Mouse (Mus musculus) thymus, postnatal 36 days (tissue): ENCODE measurements around the gene Rsph1.

Source experiments
- DNase-seq, 2 experiments: peaks; one replicate each; pipeline ENCODE4 v3.0.0; 2022; ENCODE audit warnings: mixed read lengths in 2 of 2

The Rsph1 gene

DNA sequence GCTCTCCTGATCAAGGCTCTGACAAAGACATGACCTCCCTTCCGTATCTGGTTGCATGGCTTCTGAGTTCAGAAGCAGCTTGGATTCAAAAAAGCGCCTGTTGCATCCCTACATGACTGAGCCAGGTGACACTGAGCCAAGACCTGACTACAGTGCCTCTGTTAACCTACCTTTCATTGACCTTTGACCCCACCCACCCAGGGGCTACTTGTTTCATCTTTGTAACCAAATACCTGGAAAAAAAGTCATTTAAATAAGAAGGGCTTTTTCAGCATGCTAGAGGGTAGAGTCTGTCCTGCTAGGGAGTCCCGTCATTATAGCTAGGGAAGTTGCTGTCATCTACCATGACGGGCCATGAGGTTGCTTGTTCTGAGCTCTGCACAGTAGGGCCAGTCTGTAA, 26.2 kb upstream of the Rsph1 start:
- no peak for DNase-seq

DNA sequence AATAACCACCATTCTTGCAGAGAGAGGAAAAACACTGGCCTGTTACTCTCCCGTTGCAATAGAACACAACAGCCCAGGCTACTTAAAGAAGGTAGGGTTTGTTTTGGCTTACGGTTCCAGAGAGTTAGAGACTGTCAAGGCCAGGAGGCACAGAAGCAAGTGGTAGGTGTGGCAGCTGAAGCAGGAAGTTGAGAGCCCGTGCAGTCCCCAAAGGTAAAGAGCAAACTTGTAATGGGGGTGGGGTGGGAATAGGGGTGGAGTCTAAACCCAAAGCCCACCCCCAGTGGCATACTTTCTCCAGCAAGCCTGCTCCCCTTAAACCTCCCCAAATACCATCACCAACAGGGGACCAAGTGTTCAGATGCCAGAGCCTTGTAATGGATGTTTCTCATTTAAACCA, 23.6 kb upstream of the Rsph1 start:
- DNase-seq, result peak in 1 of 2 experiments; percentile 34

DNA sequence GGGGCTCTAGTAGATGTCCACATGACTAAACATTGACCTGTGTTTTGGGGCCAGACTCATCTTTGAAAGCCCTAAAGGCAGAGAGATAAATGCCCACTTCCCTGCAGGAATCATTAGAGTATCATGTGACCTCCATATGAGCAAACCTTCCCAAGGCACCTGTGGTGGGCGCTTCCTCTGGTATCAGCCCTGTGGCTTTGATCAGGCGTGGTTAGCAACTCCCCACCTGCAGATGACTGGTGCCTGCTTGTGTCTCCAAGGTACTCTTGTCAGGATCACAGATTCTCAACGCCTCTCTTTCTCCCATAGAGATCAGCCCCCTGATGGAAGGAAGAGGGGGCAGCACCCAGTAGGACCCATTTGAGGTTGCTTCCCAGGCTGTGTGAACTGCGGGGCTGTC, 22.8 kb upstream of the Rsph1 start:
- peak; percentile 57 to 69 for DNase-seq

DNA sequence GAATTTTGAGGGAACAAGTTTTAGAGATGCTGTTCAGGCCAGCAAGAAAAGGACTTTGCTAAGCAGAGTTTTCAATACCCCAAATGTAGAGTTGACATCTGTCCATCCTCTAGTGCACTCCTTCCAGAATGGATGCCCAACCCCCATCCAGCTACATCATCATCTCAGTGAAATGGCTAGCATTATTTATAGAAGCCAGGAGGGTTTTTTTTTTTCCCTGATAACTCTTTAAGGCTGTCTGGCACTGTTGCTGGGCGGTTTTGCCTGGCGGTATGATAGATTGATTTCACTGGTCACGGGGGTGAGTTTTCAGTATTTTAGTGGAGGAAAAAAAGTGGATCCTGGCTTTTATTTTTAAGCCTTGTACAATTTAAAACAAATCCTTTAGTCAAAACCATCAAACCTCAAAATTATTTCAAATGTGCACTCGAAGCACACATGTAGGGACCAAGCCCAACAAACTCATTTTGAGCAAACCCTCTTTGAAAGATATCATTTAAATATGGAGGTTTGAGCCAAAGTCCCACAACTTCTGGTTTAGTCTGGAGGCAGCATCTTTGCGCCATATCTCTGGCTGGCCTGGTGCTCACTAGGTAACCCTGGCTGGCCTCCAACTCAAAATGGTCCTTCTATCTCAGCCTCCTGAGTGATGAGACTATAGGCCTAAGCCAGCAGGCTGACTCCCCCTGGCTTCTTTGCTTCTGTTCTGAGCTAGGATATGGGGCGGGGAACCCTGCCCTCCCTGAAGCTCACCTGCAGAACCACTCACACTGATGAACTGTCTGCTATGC, 21.4 kb upstream of the Rsph1 start:
- DNase-seq, result no peak

DNA sequence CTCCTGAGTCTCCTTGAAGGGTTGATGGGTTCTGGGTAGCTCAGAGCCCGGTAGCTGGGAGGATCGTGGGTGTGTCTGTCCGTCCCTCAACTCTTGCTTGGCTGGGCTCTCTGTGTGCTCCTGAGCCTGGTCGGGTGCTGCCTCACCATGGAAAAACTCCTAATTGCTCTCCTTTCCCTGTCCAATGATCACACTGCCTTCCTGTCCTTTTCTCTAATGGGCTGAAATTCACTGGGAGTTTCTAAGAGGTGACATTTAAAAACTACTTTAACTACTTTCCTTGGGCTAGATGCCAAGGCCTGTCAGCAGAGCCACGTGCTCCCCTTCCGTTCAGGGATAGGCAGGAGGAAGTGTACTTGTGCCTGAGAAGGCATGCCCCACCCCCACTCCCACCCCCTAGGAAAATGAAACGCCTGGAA, 20.3 kb upstream of the Rsph1 start:
- DNase-seq, result peak in 1 of 2 experiments; percentile 40

DNA sequence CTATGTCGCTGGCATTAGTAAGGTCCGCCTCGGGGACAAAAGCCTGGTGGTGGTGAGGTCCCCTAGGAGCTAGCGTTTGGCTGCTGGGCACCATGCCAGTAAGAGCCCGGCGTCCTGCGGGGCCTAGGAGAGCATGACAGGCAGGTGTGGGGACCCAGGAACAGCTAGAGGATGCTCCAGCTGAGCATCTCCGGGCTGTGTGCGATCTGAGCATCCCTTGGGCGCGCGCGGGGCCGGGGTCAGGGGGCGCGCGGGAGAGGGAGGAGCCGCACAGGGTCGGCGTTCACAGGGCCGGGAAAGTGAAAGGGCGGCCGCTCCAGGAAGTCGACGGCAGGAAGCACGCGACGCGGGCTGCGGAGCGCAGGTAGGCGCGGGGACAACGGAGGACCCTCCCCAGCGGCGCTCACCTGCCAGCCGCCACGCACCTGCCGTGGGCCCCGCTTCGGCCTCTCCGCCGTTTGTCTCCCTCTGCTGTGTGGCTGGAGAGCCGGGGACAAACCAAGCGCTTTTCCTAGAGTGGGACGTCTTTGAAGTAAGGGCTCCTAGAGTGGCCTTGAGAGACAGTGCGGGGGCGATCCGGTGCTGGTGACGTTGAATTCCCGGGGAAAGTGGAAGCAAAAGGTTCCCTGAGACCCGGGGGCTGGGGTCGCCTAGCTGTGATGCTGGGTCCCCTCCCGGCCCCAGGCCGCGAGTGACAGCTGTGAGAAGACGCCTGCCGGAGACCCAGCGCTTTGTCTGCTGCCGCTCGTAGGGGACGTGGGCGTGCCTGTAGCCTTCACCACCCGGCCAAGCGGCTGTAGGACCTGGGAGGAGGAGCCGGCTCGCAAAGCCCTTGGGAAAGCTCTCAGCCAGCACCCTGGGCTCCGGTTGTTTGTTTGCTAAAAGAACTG, 19.0 kb upstream of the Rsph1 start:
- peak; percentile 88 to 89 for DNase-seq

DNA sequence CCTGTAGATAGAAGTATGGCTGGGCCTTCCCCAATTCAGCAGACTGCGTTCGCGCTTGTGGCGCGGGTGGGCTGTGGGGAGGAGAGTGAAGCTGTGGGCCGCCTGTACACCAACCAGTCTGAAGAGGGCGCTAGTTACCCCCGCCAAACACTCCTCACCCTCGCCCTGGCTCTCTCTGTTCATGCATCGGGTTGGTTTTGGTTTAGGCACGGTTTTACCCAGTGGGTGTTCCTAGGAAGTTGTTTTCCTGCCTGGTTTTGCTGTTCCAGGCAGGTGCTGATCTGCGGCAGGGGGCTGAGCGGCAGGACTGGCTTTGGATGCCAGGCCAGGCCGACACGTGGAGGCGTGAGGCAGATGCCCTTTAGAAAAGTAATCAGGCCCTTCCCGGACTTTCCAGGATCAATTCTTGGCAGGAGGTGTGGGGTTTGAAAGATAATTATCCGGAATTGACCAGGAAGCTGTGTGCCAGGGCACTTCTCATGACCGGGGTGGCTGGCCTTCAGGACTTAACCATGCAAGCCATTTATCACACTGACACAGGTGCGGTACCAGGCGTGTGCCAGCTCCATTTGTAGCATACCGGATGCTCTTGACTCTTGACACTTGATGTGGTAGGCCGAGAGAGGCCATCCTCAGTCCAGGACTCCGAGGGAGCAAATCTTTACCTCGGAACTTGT, 18.2 kb upstream of the Rsph1 start:
- DNase-seq, result peak; percentile 77 to 79

DNA sequence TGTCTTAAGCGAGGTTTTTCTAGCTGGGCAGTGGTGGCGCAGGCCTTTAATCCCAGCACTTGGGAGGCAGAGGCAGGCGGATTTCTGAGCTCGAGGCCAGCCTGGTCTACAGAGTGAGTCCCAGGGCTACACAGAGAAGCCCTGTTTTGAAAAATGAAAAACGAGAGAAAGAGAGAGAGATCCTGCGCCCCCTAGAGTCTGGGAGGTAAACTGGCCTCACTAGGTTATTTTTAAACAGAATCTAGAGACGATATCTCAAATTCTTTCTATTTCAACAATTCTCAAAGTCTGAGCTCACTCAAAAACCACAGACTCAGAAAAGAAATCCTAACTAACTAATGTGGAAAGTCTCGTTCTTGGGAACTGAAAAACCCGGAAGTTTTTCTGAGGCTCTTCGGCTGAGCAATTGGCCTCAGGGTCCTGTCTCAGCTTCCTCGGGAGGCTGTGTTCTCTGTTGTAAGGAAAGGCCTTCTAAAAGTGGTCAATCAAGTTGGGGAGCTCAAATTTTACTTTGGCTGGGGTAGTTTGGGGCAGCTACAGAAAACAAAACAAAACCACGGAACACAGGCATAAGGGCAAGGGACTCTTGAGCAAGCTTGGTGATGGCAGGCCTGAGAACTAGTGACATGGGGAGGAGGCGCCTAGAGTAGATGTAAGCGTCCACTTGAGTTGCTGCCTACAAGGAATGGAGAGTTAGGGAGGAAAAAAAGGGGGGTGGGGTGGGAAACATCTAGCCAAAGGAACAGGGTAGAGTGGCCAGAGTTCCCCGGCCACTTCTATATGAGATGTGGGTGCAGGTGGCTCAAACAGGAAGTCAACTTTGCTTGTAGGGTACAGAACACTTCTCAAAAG, 17.4 kb upstream of the Rsph1 start:
- DNase-seq, result peak; percentile 33 to 47

DNA sequence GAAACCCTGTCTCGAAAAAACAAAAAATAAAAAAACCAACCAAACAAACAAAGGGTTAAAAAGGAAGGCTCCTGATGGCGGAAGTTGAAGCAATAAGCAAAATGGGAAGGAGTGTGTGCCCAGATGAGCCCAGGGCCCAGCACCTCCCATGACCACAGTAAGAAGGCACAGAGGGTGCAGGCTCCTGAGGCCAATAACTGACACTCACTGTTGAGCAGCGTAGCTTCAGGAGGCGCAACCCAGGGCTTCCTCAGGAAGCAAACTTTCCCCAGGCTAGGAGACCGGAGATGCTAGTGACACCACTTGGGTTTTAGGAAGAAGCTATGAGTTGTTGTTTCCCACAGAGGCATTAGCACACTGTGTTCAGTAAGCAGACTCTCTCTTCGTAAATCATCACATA, 13.7 kb upstream of the Rsph1 start:
- no peak for DNase-seq

DNA sequence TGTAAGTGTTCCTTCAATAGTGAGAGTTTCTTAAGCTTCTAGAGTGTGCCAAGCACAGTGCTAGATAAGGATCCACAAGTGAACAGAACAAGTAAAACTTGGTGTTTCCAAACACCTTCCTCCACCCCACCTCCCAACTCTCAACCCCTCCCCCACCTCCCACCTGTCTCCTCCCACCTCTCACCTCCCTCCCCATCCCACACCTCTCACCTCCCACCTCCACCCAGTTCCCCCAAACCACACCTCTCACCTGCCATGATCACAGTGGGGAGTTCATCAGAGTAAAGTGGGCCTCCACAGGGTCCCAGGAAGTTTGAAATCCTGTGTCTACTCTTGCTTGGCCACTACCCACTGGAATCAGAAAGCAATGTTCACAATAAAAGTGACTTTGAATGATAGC, 13.1 kb upstream of the Rsph1 start:
- DNase-seq, result no peak

DNA sequence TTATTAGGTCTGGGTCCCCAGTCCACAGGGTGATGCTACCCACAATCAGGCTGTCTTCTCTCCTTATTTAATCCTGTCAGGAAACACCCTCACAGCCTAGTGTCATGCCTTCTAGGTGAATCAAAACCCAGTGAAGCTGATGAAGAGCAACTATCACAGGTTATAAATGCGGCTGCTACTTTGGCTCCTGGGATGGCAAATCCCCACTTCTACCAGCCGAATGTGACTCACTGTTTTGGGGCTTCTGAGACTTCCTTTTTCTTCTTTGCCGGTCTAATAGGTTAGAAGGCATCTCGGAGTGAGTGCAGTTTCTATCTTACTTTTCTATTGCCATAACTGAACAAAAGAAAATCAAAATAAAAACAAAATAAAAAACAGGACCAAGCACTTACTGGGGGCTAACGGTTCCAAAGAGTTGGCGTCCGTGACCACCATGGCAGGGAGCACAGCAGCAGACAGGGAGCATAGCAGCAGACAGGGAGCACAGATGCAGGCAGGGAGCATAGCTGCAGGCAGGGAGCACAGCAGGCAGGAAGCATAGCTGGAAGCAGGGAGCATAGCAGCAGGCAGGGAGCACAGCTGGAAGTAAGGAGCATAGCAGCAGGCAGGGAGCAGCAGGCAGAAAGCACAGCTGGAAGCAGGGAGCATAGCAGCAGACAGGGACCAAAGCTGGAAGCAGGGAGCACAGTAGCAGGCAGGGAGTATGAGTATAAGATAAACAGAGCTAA, 12.0 kb upstream of the Rsph1 start:
- no peak for DNase-seq

DNA sequence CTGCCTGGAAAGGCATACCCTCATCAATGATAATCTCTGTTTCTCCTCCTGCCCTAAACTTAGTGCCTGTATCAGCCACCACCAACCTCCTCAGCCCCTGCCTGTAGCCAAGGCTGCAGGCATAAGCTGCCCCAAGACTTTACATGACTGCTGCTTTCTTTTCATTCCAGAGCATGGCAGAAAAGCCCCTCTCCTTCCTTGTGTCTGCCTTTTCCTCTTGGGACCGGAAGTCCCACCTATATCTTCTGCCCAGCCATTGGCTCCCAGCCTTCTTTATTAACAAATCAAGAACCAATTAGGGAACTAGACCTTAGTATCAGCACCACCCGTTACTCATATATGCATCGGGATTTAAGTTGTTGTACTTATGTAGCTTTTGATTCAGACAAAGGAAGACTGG, 10.0 kb upstream of the Rsph1 start:
- no peak for DNase-seq

DNA sequence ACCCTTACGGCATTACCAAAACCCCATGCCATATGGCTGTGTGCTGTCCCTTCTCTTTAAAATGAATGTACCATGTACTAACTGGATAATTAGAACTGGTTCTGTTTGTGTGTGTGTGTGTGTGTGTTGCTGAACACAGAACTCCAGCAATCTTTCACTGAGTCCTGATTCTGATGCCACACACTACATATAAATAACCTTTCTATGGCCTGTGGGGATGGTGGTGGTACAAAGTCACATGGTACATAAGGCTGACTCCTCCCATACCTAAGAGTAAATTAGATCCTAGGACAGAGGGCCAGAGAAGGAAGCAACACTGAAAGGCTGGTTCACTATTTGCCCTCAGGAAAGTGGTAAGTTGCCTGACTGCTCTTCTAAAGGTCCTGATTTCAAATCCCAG, 9.3 kb upstream of the Rsph1 start, which contains the start of gene Slc37a1:
Gene Slc37a1, plus strand, starts transcription at position 301 of the 400 bp plus-strand sequence.
- no peak for DNase-seq

DNA sequence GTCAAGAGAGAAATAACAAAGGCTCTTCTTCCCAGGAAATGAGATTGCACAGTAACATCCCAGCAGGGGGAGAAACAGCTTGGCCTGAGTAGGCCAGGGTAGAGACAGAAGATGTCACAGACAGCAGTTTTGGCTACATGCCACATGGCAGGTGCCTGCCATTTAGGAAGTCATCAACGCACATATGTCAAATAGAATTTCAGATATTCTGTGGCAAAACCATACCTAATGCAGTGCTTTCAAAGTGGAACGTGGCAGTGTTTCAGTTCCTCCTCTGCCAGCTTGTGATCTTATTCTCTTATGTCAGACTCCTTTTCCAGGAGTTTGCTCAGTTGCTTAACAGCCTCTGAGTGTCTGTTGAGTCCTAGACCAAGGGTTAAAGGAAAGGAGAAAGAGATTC, 8.7 kb upstream of the Rsph1 start:
- no peak for DNase-seq

DNA sequence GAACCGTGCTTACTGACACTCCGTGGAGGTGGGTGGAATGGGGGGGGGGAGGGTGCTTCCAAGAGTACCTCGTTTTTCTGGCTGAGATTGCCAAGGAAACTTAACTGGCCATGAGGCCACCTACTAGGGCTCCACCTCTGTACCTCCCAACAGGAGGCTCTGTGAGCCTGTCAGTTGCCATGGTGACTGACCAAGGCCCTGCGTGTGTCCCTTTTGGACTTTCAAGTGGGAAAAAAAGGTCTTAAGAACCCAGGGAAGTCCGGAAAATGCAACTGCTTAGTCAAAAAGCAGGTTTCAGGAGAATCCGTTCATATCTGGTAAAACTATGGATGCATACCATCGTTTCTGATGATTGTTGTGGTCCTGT, 5.5 kb upstream of the Rsph1 start:
- DNase-seq, result no peak

DNA sequence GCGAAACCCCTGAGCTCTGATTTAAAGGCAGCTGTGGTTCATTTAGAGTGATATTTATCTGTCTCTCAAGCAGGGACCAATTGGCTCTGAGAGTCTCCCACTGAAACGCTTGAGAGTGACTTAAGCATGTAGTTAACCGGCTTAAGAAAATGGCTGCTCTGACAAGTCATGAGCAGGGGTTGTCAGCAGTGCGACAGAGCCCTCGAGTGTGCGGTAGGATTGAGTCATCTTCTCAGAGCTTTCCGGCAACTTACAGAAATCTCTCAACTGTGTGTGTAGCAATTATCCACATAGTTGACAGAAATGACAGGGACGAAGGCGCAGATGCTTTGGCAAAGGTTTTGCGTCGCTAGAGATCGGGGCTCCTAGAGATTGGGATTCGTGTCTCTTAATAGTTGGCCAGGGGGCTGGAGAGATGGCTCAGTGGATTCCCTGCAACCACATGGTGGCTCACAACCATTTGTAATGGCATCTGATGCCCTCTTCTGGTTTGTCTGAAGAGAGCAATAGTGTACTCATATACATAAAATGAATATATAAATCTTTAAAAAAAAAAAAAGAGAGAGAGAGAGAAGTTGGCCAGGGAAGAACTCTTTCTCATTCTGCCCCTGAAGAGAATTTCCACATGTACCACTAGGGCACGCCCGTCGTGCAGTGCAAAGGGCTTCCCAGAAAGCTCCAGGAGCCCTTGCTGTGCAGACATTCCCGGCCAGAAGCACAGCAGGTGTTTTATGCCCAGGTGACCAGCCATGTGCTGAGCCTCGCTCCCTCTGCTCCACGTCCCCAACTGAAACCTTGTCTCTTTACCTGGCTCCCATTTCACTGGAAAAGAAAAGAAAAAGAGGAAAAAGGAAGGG, 4.9 kb upstream of the Rsph1 start:
- DNase-seq, result no peak

DNA sequence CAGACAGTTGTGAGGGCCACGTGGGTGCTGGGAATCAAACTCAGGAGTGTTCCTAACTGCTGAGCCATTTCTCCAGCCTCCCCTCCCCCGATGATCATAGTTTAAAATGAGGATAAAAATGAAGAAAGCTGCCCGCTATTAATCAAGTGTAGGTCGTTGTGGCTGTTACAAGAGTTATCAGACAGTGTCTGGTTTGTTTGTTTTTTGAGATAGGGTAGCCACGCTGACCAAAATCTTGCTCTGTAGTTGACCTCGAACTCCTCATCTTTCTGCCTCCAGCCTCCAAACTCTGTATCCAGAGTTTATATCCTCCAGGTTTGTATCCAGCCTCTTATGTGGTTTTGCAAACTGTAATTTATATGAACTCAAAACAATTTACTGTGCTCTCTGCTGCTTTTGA, 3.1 kb upstream of the Rsph1 start:
- DNase-seq, result no peak

DNA sequence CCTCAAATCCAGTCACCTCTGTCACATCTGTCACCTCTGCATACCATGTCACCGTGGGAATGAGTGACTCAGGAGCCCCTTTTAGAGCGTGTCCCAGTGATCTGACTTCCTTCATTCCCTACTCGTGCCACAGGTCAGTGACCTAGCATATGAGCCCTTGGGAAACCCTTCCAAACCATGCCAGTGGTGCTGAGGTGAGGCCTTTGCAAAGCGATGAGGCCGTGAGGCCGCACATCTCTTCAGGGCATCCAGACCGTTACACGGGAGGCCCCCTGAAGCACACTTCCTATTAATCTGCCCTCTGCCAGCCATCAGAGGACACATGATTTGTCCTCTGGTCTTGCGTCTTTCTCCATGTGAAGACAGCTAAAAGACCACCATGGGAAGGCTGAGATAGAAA, 2.4 kb upstream of the Rsph1 start:
- DNase-seq, result no peak

DNA sequence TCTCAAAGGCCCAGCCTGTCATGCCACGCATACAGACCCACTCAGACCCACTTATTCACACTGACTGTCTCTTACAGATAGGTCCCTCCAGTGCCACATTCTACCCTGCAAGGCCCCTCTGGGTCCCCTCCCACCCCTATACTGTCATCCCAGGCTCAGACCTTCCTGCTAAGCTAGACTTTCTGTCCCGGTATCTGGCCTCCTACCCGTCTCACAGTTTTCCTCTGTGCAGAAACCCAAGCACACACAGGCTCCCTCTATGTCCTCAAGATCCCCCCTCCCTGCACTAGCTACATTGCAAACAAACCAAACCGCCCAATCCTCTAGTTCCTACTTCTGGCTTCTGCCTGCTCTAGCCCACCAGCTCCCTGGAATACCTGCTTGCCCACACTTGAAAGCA, 748 bp upstream of the Rsph1 start:
- DNase-seq, result no peak

DNA sequence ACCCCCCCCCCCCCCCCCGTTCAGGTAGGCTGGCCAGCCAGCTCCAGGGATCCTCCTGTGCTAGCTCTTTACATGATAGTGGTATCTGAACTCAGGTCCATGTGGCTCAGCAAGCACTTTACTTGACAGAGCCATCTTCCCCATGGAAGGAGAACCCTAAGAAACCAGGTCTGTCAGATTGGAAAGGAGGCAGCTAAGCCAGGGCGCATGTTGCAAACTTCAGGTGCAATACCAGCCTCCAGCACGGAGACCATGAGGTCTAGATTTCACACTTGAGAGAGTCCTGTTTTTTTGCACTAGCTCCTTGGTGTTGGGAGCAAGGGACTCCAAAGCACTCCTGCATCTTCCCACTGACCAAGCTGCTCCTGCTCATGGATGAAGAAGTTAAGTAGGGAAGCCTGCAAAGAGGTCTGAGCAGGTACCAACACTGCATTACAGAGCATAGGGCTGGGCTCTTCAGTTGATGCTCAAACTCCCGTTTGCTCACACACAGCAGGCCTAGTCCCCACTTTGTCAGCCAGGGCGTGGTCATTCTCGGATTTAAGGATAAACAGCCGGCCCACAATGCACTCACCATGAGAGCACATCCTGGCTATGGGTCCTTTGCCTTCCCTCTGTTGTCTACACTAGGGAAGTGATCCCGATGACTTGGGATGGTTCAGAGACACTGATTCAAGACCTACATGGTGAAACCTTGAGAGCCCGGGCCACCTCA, 819 bp downstream of the Rsph1 start:
- DNase-seq, result no peak
